Mouse (Mus musculus) cerebellum, adult 8-10 months (tissue): ENCODE results near the gene Slc30a4.

Experiments used
- DNase-seq: peaks from one replicate; pipeline ENCODE4 v3.0.0; 2022

Slc30a4 gene

DNA sequence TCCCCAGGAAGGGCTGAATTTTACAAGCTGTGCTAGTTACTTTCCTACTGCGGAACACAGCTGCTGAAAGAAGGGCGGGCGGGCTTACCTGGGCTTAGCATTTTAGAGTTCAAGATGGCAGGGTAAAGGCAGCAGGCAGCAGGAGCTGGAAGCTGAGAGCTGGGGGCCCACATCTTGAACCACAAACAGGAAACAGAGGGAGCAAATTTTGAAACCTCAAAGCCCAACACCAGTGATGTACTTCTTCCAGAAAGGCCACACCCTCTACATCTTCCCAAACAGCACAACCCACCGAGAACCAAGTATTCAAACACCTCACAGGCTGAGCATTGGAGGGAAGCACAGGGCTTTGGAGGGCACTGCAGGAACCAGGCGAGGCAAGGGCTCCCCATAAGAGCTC, 29.6 kb downstream of the Slc30a4 start:
- DNase-seq = no peak

DNA sequence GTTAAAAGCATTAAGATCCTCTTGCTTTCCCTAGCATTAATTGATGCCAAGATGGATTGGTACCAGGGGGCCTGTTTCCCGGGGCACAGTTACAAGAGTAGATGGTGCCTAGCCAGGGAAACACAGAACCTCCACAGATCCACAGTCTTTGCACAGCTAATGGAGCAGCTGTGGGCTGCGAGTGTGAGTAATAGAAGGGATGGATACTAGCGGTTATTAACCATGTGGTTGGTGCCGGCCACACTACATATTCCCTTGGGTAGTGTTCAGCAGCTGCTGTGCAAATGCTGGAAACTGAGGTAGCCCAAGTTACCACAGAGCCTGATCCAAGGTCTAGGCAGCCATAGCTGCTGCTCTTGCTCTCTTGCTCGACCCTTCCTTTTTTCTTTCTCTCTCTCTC, 30.7 kb downstream of the Slc30a4 start:
- no peak for DNase-seq

DNA sequence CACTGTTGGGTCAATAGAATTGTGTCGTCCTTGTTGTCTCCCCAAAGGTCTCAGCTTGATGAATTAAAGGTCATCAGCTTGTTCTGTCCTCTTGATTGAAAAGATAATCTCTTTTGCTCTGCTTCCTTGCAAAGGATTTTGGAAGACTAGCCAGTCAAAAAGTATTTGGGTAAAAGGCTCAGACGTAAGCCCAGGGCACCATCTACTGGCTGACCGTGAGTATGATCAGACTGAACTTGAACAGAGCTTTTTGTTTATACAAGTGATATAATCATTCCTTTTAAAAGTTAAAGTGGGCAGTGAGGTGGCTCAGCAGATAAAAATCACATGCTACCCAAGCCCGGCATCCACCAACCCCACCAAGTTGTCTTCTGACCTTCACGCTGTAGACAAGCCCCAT, 34.6 kb downstream of the Slc30a4 start:
- peak; percentile 3 for DNase-seq

DNA sequence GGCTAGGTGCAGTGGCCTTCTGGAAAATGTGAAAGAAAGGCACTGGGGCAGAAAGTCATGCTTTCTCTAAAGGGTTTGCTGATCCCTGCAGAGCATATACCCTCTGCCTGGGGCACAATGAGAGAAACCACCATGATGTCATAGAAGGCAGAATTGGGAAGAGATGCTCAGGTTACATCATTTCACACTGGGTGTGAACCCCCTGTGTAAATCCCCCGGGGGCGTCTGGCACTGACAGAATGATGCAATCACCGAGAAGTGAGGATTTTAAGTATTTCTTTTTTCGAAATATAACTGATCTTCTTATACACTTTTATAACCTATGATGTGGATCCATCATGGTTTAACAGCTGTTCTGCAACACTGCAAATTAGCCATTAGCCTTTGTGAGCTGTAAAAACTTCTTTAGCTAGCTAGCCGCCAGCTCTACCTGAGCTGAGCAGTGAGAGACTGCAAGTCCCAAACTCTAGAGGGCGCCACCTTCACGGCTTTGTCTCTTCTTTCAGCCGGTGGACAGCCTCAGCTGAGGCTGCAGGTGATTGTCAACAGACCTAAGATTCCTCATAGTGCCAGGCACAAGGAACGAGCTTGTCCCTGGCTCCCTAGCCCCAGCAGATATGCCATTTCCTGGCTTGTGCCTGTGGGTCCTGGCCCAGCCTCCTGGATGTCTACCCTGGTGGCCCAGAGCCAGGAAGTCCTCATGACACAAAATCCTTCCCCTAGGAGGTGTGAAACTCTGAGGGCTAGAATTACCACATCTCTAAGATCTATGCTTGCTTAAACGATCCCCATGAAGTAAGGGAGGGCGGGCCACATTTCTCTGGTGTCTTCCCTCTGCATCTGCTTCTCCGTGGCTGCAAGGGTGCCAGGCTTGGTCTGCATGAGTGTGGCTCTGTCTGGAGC, 36.2 kb downstream of the Slc30a4 start:
- peak; percentile 37 for DNase-seq

DNA sequence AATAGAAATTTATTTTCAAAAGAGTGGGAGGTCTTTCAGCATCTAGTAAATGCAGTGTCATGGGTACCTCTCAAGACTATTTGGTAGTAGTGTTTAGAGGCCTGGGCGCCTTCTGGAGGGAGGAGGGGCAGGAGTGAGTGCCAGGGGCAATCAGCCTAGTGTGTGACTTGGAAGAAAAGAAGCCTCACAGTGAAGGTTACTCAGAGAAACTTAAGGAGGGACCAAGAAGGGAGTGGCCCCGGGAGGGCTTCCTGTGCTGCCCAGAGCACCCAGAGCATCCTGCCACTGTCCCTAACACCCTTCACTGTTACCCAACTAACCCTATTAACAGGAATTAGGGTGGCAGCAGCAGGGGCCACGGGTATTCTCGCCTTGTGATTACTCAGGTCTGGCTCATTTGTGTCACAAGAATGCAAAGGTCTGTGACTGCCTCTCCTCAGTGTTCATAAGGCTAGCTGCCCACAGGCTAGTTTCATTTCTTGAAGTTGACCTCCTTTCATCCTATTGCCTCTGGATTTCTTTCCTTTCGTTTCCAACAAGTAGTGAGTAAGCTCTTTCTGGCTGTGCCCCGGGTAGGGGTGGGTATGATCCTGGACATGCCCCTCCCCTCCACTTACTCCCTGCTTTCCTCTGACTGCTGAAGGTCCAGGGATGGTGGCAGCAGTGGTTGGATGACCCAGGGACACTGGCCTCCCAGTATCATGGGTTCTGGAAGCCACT, 37.0 kb downstream of the Slc30a4 start:
- no peak for DNase-seq

DNA sequence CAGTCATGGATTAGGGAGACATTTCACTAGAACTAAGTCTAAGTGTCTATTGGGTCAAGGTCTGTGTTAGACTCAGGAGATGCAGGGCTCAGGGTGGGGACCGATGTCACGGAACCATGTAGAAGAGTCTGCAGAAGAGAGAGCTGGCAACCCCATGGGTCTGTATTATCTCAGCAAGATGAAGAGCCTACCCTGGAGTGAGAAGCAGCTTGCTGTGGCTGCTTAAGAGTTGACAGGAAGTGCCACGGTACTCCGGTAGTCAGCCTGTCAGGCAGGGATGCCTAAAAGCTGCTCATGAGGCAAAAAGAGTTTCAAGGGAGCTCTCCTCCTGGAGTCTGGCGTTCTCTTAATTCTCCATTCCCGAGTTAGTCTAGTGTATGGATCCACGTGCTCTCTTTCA, 42.6 kb downstream of the Slc30a4 start:
- no peak for DNase-seq

DNA sequence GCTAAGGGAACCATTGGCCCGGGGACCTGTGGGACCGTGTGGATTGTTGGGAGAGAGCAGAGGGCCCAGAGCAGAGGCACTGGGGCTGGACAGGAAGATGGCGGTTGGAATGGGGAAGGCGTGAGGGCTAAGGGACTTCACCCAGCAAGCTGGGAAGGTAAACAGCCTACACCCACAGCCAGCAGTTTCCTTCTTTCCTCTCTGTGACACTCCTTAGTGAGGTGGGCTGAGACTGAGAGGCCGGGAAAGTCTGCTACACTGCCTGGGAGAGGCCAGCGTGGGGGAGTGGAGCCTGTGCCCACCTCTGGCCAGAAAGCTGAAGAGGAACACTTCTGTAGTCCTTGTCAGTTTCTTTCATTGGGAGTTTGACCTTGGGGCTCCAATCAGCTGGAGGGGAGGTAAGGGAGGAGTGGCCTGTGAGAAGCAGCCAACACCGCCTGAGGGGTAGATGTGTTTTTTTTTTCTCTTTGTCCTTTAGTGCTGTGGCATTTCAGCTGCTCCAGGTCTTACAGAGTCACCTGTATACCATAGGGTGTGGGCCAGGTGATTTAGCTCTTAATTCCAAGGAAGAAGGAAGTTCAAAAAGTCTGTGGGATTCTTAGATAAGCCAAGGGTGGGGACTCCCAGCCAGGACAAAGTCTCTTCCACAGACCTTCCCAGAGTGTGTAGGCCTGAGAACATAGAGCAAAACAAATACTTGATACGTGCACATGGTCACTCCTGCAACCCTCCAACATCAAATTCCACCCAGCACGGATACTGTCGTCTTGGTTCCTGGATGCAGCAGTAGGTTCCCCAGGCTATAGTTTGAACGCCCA, 44.5 kb downstream of the Slc30a4 start:
- no peak for DNase-seq

DNA sequence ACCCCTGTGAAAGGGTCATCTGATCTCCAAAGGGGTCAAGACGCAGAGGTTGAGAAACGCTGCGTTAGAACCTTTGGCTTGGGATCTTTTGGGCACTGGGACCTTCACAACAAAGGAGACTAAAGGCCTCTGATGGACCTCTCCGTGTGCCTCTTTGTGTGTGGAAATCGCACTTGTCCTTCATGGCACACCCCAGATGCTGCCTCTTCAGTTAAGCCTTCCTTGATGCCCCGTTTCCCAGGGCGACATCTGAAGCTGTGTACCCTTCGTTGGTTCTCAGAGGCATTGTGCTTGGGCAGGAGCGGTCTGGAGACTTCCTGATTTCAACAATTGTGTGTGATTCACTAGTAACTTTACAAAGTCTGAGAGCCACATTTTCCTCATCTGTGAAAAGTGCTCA, 45.7 kb downstream of the Slc30a4 start:
- no peak for DNase-seq

DNA sequence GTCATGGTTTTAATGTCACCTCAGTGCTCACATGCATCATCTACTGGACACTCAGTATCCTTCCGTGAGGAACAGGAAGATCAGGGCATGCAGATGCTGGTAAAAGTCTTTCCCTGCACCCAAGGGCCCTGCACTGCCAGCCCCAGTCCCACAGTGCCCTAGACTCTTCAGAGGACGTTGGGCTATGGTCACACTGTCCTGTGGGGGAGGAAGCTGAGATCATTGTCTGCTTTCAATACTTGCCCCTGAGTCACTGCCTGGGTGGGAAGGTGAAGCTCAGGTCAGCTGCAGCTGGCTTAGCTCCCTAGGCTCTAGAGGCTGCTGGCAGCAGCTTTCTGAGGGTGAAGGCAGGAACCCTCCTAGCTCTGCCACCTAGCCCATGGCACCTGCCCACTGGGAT, 46.4 kb downstream of the Slc30a4 start:
- DNase-seq = no peak

DNA sequence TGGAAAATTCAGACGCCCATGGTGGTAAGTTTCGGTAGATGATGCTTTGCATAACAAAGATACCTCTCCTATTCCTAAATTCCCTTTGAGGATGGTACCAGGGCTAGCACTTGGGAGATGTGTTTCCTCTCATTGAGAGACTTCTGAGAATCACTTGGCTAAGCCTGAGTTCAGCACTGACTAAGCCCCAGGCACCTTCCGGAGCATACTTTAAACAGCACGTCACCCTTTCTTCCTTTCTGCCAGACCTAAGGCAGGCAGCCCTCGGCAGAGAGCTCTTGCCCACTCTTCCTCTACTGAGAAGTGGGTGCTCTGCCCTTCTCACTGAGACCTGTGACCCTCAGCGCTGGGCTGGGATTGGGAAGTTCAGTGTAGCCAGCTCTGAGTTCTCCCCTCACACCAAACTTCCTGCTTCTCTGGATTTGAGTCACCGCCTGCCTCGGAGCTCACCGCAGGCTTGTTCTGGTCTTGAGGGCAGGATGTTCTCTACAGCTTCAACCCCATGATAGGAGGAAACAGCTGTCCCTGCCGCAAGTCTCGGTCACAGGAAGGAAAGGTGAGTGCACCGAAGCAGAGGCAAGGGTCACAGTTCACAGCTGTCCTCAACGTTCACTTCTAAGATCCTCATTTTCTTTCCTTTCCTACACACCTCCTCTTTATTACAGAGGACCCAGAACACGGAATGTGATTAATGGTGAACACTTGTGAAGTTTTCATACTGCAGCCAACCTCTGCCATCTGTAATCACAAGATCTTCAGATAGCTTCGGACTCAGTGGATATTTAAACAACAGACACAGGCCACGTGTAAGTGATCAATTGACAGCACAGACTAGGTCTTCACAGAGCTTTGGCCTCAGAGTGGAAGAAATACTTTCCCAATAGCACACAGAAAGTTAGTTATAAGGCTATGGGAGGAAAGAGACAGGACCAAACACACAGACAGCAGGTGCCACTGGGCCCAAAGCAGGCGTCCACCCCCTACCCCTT, 50.1 kb downstream of the Slc30a4 start:
- DNase-seq = no peak

DNA sequence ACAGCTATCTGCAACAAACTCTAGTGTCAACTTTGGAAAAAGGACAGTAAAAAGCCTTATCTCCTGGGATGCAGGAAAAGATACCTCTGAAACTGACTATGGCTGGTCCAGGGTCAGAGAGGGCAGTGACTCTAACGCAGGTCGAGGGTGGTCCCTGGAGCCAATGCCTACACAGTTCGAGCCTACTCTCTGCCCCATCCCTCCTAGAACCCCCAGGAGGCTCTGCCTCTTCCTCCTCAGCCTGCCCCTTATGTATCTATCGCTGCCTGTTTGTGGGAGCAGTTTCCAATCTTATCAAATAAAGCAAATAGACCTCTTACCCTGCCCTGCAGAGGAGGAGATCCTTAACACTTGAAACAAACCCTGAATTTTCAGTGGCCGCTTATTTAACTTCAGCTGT, 63.8 kb downstream of the Slc30a4 start:
- no peak for DNase-seq

DNA sequence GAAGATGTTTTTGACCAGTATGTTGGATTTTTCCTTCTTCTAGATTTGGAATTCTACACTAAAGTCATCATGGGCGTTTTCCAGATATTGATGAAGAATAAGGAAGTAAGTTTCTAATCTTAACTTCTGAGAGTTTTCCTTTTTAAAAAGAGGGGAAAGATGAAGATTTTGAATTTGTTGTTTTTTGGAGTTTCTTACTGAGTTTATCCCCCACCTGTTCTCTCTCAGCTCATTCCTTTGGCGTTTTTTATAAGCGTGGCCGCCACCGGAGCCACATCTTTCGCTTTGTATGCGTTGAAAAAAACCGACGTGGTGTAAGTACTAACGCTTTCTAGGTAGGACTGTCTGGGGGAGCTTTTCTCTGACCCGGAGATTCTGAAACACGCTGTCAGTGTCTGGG, 64.4 kb downstream of the Slc30a4 start:
- DNase-seq = no peak

DNA sequence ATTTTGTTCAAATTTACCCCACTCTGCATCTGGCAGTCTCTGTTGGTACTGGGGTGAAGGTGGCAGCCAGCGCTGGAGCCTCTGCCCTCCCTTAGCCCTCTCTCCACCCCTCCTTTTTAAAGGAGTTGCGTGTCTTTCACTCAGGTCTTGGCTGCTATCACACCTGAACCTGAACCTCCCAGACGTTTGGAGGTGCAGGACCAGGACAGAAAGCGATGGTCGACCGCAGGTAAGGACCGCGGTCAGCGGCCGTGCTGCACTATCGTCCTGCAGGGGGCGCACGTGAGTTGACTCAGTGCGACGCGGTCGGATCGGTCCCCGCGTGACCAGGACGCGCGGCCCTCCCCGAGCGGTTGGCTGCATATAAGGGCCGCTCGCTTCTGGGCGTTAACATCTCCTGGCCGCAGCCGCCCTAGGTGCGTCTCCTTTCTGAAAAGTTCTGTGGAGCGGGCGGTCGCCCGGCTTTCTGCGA, 64.9 kb downstream of the Slc30a4 start:
- peak; percentile 67 for DNase-seq

DNA sequence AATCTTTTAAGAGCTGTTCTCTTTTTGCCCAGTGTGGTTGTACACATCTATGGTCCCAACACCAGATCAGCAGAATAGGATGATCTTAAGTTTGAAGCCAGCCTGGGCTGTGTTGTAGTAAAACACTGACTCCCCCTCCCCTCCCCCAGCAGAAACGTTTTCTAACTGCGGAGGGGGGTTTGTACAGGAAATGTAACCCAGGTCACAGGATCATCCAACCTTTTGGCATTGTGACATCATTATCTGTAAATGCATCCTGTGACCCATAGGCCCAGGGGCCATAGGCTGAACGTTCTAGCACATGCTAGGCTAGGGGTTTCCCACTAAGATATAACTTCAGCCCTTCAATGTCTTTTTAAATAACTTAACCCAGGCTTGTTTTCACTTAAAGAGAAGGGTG, 65.8 kb downstream of the Slc30a4 start, which contains the start of gene AA467197:
Gene AA467197 (plus strand): TSS at position 301 of the 400 bp plus-strand sequence.
- DNase-seq = no peak
